Mouse (Mus musculus) heart, embryonic 11.5 days (tissue): ENCODE data around the gene Kdm1b. TPM values are rescaled to one million over a fixed set of nuclear protein-coding genes. Genes with fewer than 3 reads are reported as not detected.
A peak's percentile ranks its signal among the peaks of the same experiment; 100 is the strongest.

Experiments used
- ATAC-seq: fragments of 200-750 bp; cut with Nextera tagmentation; replicated peaks from 2 replicates; pipeline ENCODE4 v1.8.0; 2017; ENCODE audit warnings: moderate library complexity; ENCODE audit not compliant: insufficient number of reproducible peaks, low FRiP score, low TSS enrichment
- H3K27ac ChIP-seq: fragments of 300-500 bp; sonication (generic); 2 replicates; pipeline ENCODE4 v1.5.1; 2014; ENCODE audit warnings: mild to moderate bottlenecking, low read depth, low read length
- H3K27me3 ChIP-seq: fragments of 300-500 bp; sonication (generic); 2 replicates; pipeline ENCODE4 v1.6.1; 2014; ENCODE audit warnings: mild to moderate bottlenecking, low read length, mixed read lengths; ENCODE audit not compliant: control insufficient read depth, insufficient read depth
- H3K36me3 ChIP-seq: fragments of 300-500 bp; sonication (generic); 2 replicates; pipeline ENCODE4 v1.6.1; 2014; ENCODE audit warnings: mild to moderate bottlenecking, low read length, moderate library complexity, mixed read lengths; ENCODE audit not compliant: control insufficient read depth, insufficient read depth
- H3K4me1 ChIP-seq: fragments of 300-500 bp; sonication (generic); 2 replicates; pipeline ENCODE4 v1.6.1; 2014; ENCODE audit warnings: low read length; ENCODE audit not compliant: control insufficient read depth, insufficient read depth
- H3K4me2 ChIP-seq: fragments of 300-500 bp; sonication (generic); 2 replicates; pipeline ENCODE4 v1.6.1; 2014; ENCODE audit warnings: mild to moderate bottlenecking, moderate library complexity
- H3K4me3 ChIP-seq: fragments of 300-500 bp; sonication (generic); 2 replicates; pipeline ENCODE4 v1.5.1; 2014; ENCODE audit warnings: low read depth, low read length
- H3K9ac ChIP-seq: fragments of 300-500 bp; sonication (generic); 2 replicates; pipeline ENCODE4 v1.6.1; 2014; ENCODE audit warnings: mild to moderate bottlenecking, low read depth, low read length, moderate library complexity
- H3K9me3 ChIP-seq: fragments of 300-500 bp; sonication (generic); replicated peaks from 2 replicates; pipeline ENCODE4 v1.6.1; 2016; ENCODE audit warnings: low read length; ENCODE audit not compliant: control insufficient read depth
- WGBS: fragments of 180-500 bp; shearing (Covaris S2); extraction: QIAGEN DNeasy Blood & Tissue Kit; methylation state at CpG from one replicate; pipeline ENCODE4 v1.1.7; 2014; ENCODE audit not compliant: insufficient replicate concordance; 5-methylcytosine and 5-hydroxymethylcytosine counted together
- polyA plus RNA-seq: library from polyadenylated mRNA; unstranded; fragments of >200 nt; fragmentation: Nextera tagmentation; extraction: Ambion mirVana; gene quantifications from 2 replicates; pipeline ENCODE4 v1.2.1, GENCODE M21; 2014

Kdm1b gene
- polyA plus RNA-seq, 1 experiment from 2014 or later = 6.5 TPM

- Histone ChIP-seq H3K36me3 (peaks cover 11% of the 10 kb centered on the region; the same call in 1 of the 2 replicates), H3K9ac (no peak overlapping the region), H3K27me3 (no peaks in the 10 kb centered on the region), H3K4me2 (no peak overlapping the region), H3K4me1 (no peaks in the 10 kb centered on the region), H3K27ac (no peak overlapping the region), H3K9me3 (no peaks in the 10 kb centered on the region), H3K4me3 (no peak overlapping the region)
- ATAC-seq = no peak
- 86% methylated on average over 2 of the region's 2 CpGs for WGBS
These were observed 46.0 kb downstream of the Kdm1b start for GRCm38 (mm10) chr13:47089271-47089670.

- WGBS = 92% methylated on average over 2 of the region's 2 CpGs
These were observed 50.5 kb downstream of the Kdm1b start for GRCm38 (mm10) chr13:47093791-47094190.

DNA sequence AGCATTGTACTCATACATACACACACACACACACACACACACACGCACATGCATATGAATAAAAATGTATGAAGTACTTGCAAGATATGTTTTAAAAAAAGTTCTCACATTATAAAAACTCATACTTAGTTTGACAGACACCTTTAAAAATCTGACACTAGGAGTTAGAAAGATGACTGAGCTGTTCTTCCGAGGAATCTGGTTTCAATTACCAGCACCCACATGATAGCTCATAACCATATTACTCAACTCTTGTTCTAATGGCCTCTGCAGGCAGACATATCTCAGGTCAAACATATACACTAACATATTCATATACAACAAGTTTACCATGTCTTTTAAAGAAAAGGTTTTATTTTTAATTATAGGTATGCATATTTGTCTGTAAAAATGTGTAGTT is 53.3 kb downstream of the Kdm1b start:
- H3K36me3 ChIP-seq = peaks cover 12% of the 10 kb centered on the region

More at GRCm38 (mm10) chr13:47093791-47094190, 50.5 kb downstream of the Kdm1b start:
- Histone ChIP-seq H3K9me3 (no peaks in the 10 kb centered on the region), H3K9ac (no peak overlapping the region), H3K27ac (no peak overlapping the region), H3K4me1 (no peaks in the 10 kb centered on the region), H3K4me2 (no peak overlapping the region), H3K4me3 (no peak overlapping the region), H3K27me3 (no peaks in the 10 kb centered on the region), H3K36me3 (peaks cover 10% of the 10 kb centered on the region)
- ATAC-seq = no peak

GRCm38 (mm10) chr13:47099265-47099664 is 56.0 kb downstream of the Kdm1b start:
- WGBS = 82% methylated on average over 7 of the region's 7 CpGs
- Histone ChIP-seq H3K36me3 (peaks cover 18% of the 10 kb centered on the region), H3K9me3 (no peaks in the 10 kb centered on the region), H3K4me2 (no peak overlapping the region), H3K4me1 (peaks cover 12% of the 10 kb centered on the region), H3K27ac (no peak overlapping the region), H3K9ac (no peak overlapping the region), H3K27me3 (no peaks in the 10 kb centered on the region), H3K4me3 (no peak overlapping the region)
- no peak for ATAC-seq

More for the DNA sequence above, 53.3 kb downstream of the Kdm1b start:
- 92% methylated on average over 2 of the region's 2 CpGs for WGBS
- Histone ChIP-seq H3K4me3 (no peak overlapping the region), H3K9ac (no peak overlapping the region), H3K4me2 (no peak overlapping the region), H3K4me1 (no peaks in the 10 kb centered on the region), H3K9me3 (no peaks in the 10 kb centered on the region), H3K27me3 (no peaks in the 10 kb centered on the region), H3K27ac (no peak overlapping the region)
- no peak for ATAC-seq

GRCm38 (mm10) chr13:47100587-47100986 is 57.3 kb downstream of the Kdm1b start:
- ATAC-seq = no peak
- WGBS = 85% methylated on average over 2 of the region's 2 CpGs
- peaks cover 15% of the 10 kb centered on the region for H3K36me3 ChIP-seq
- no peak overlapping the region for H3K4me2 ChIP-seq
- H3K27ac ChIP-seq = no peak overlapping the region
- H3K4me1 ChIP-seq = peaks cover 13% of the 10 kb centered on the region
- no peaks in the 10 kb centered on the region for H3K27me3 ChIP-seq
- no peaks in the 10 kb centered on the region for H3K9me3 ChIP-seq
- H3K4me3 ChIP-seq = no peak overlapping the region
- no peak overlapping the region for H3K9ac ChIP-seq

GRCm38 (mm10) chr13:47104146-47104545 is 60.8 kb downstream of the Kdm1b start:
- 25% methylated on average over 2 of the region's 2 CpGs for WGBS
- no peaks in the 10 kb centered on the region for H3K9me3 ChIP-seq
- peaks cover 10% of the 10 kb centered on the region for H3K36me3 ChIP-seq
- H3K4me3 ChIP-seq = peak overlapping the region; percentile 92
- H3K27ac ChIP-seq = no peak overlapping the region
- peaks cover 13% of the 10 kb centered on the region for H3K4me1 ChIP-seq
- peak overlapping the region; percentile 89 for H3K4me2 ChIP-seq
- no peaks in the 10 kb centered on the region for H3K27me3 ChIP-seq
- H3K9ac ChIP-seq = peak overlapping the region; percentile 98
- no peak for ATAC-seq

GRCm38 (mm10) chr13:47104856-47105541 is 61.7 kb downstream of the Kdm1b start:
- ATAC-seq = no peak

GRCm38 (mm10) chr13:47105711-47106579 is 62.6 kb downstream of the Kdm1b start, which contains the start of gene Dek:
TSS of gene Dek (minus strand) at chr13:47106201.
- peak within 1 kb of the TSS; percentile 98 for H3K27ac ChIP-seq
- peak within 1 kb of the TSS; percentile 92 for H3K4me3 ChIP-seq
- H3K4me1 ChIP-seq = peaks cover 16% of the 10 kb centered on the region
- H3K9me3 ChIP-seq = no peaks in the 10 kb centered on the region
- peak within 1 kb of the TSS; percentile 89 for H3K4me2 ChIP-seq
- peak; percentile 87 for ATAC-seq
- peaks cover 7% of the 10 kb centered on the region for H3K36me3 ChIP-seq
- peak within 1 kb of the TSS; percentile 98 for H3K9ac ChIP-seq
- under 1% methylated on average over 106 of the region's 129 CpGs for WGBS
- H3K27me3 ChIP-seq = no peaks in the 10 kb centered on the region

More at GRCm38 (mm10) chr13:47104856-47105541, 61.7 kb downstream of the Kdm1b start:
- H3K4me1 ChIP-seq = peaks cover 13% of the 10 kb centered on the region
- H3K9ac ChIP-seq = peak overlapping the region; percentile 98
- H3K27ac ChIP-seq = peak overlapping the region; percentile 98
- peak overlapping the region; percentile 89 for H3K4me2 ChIP-seq
- H3K9me3 ChIP-seq = no peaks in the 10 kb centered on the region
- no peaks in the 10 kb centered on the region for H3K27me3 ChIP-seq
- H3K36me3 ChIP-seq = peaks cover 7% of the 10 kb centered on the region
- H3K4me3 ChIP-seq = peak overlapping the region; percentile 92
- WGBS = under 1% methylated on average over 25 of the region's 25 CpGs
